In the genomic region with DNA sequence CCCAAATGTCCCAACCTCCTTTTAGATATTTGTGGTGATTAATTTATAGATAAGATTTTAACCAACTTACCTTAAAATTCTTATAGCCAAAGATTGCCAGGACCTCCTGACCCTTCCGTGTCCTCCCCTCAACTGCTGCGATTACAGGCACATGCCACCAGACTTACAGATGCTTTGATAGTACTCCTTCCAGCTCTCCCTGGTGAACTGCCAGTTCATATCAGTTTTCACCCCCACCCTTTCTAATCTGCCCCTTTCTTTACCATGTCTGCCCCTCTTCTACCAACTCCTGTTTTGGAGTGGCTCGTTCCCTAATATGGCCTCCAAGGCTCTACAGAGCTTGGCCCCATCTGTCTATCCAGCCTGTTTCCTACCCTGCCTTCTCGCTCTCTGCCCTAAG, we compare ENCODE assay signal across 14 mouse cellular contexts.
"Had no signal": no experiment of that assay in that cellular context is flagged by ENCODE, and none has a peak within 500 bp of the region (broad histone marks: within the 10 kb centered on the region; RNA-seq: fewer than 3 reads in every experiment).

No protein-coding gene starts in this region.

- H3K4me3 ChIP-seq: left cerebral cortex, adult 2 months; megakaryocyte, embryonic 14.5 days had no signal

- ATAC-seq: intestine, embryonic 16.5 days; lung, postnatal 0 days had no signal

- H3K9ac ChIP-seq: lung, embryonic 14.5 days had no signal

- H3K9me3 ChIP-seq: megakaryocyte, embryonic 14.5 days had no signal

- H3K27me3 ChIP-seq: megakaryocyte, embryonic 14.5 days had no signal

- H3K4me2 ChIP-seq: lung, embryonic 14.5 days; midbrain, embryonic 11.5 days had no signal

- H3K27ac ChIP-seq: left cerebral cortex, adult 2 months; macrophage had no signal

- DNase-seq: kidney, adult 18-20 months; kidney, adult 9 months; kidney, postnatal 4 days; layer of hippocampus, adult 9-11 months; layer of hippocampus, postnatal 36 days; lung, embryonic 14.5 days; midbrain, embryonic 14.5 days; thymus, postnatal 25 days had no signal
